Mouse (Mus musculus) embryo, embryonic 10.5 days (tissue): ENCODE results near the gene Aebp1.

Experiments used
- DNase-seq: peaks from one replicate; pipeline ENCODE4 v3.0.0-alpha.2; 2015; ENCODE audit warnings: low spot score

Gene Aebp1

DNA sequence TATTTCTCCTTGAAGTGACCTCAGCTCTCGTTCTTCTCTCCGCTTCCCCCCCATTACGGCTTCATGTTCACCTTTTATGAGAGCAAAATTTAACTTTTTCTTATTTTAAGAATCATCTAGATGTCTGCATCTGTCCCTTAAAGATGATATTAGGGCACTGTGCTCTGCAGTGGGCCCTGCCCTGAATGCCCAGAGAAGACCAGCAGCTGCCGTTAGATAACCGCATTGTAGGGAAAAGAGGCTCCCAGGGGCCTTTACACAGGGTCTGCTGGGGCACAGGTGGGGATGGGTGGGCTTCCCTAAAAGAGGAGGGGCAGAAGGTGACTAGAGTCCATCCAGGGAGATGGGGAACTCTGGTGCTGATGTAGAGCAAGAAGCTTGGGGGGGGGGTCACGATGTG lies 32.1 kb downstream of the Aebp1 start:
- DNase-seq: no peak

GRCm38 (mm10) chr11:5897230-5897629 lies 35.5 kb downstream of the Aebp1 start:
- DNase-seq: no peak

DNA sequence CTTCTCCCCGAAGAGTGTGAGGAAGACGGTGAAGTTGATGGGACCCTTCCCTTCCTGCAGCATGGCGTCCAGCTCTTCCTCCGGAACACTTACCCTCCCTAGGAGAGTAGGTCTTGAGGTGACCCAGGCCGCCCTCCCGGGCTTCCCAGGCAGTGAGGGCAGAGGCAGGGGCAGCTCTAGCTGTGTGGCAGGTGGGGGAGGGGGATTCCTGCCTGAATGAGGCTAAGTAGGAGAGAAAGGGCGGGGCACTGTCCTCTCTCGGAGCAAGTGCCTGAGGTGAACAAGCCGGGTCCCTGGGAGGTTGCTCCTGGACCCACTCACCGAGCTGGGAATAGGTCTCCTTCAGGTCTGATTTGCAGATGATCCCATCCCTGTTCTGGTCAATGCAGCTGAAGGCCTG lies 36.1 kb downstream of the Aebp1 start:
- DNase-seq: no peak

- DNase-seq: no peak
Measured at GRCm38 (mm10) chr11:5898531-5898930, 36.8 kb downstream of the Aebp1 start, which contains the start of gene Myl7. Gene Myl7, minus strand, starts transcription at chr11:5898782.

GRCm38 (mm10) chr11:5899286-5899685 lies 37.5 kb downstream of the Aebp1 start:
- DNase-seq: no peak

DNA sequence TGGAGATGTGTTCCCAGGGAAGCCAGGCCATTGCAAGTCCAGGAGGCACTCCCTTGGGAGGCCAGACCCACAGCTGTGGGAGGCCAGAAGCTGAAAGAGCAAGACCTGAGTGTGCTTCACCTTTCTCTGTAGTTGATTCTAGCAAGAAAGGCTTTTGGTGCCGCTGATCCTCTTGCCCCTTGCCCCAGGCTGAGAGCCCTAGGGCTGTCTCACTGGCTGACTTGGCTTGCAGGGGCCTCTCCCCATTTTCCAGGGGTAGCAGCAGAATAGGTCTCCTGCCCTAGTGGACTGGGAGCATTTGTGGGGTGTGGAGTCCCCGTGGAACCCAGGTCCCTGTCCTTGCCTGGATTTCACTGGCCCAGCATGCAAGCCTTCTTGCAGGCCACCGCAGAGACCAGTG lies 39.6 kb downstream of the Aebp1 start:
- no peak for DNase-seq

- peak; percentile 84 for DNase-seq
Measured at GRCm38 (mm10) chr11:5901950-5902349, 40.2 kb downstream of the Aebp1 start.

GRCm38 (mm10) chr11:5902390-5902789 lies 40.6 kb downstream of the Aebp1 start:
- peak; percentile 52 for DNase-seq

DNA sequence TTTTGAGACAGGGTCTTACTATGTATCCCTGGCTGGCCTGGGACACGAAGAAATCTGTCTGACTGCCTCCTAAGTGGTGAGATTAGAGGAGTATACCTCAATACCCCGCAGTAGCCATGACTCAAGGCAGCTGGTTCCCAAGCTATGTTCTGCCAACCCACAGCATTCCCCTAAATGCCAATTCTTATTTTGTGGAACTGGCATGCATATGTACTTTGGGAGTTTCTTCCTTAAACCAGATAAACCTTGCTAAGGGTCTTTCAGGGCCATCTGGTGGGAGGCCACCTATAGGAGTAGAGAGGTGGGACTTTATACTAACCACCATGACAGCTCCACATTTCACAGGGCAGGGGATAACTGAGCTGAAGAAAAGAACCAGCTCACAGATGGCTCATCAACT lies 42.1 kb downstream of the Aebp1 start:
- DNase-seq: no peak

GRCm38 (mm10) chr11:5904357-5904756 lies 42.6 kb downstream of the Aebp1 start:
- no peak for DNase-seq

DNA sequence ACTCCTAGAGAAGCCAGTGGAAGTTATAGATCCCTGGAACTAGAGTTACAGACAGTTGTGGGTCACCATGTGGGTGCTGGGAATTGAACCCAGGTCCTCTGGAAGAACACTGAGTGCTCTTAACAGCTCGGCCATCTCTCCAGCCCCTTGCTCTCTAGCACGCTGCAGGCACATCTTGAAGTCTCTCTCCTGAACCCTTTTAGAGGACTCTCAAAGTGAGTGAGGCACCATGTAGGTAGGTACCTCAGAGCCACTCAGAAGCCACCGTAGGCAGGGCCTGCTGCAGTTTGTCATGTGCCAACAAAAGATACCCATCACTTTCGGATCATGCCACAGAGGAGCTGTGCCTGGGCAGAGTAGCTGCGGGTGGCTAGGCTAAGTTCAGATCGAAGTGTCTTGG lies 43.1 kb downstream of the Aebp1 start:
- no peak for DNase-seq

GRCm38 (mm10) chr11:5905778-5906518 lies 44.2 kb downstream of the Aebp1 start:
- DNase-seq: no peak

GRCm38 (mm10) chr11:5907096-5907495 lies 45.3 kb downstream of the Aebp1 start:
- no peak for DNase-seq

- no peak for DNase-seq
Measured at GRCm38 (mm10) chr11:5908642-5909041, 46.9 kb downstream of the Aebp1 start.

GRCm38 (mm10) chr11:5912635-5913034 lies 50.9 kb downstream of the Aebp1 start:
- DNase-seq: peak; percentile 76

- no peak for DNase-seq
Measured at GRCm38 (mm10) chr11:5913256-5913655, 51.5 kb downstream of the Aebp1 start.

GRCm38 (mm10) chr11:5913936-5914335 lies 52.2 kb downstream of the Aebp1 start:
- no peak for DNase-seq

GRCm38 (mm10) chr11:5914940-5915339 lies 53.2 kb downstream of the Aebp1 start:
- DNase-seq: no peak

GRCm38 (mm10) chr11:5915429-5916177 lies 53.9 kb downstream of the Aebp1 start:
- no peak for DNase-seq

GRCm38 (mm10) chr11:5916178-5916548 lies 54.4 kb downstream of the Aebp1 start:
- no peak for DNase-seq

- DNase-seq: no peak
Measured at GRCm38 (mm10) chr11:5918111-5918510, 56.4 kb downstream of the Aebp1 start.

DNA sequence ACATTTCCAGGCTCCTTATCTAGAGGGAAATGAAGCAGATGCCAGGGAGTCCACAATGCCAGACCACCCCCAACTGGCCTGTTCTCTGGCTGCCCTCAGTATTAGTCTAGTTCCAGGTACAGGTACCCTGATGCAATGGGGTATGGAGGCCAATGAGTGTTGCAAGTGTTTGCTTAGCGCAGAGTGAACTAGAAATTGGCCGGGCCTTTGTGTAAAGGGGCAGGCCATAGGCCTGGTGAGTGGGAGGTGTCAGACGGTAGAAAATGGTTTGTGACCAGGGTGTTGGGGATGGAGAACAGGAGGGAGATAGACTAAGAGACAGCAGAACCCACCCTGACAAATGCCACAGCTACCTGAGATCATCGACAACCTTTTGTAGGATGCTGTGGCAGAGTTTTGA lies 57.9 kb downstream of the Aebp1 start:
- no peak for DNase-seq

DNA sequence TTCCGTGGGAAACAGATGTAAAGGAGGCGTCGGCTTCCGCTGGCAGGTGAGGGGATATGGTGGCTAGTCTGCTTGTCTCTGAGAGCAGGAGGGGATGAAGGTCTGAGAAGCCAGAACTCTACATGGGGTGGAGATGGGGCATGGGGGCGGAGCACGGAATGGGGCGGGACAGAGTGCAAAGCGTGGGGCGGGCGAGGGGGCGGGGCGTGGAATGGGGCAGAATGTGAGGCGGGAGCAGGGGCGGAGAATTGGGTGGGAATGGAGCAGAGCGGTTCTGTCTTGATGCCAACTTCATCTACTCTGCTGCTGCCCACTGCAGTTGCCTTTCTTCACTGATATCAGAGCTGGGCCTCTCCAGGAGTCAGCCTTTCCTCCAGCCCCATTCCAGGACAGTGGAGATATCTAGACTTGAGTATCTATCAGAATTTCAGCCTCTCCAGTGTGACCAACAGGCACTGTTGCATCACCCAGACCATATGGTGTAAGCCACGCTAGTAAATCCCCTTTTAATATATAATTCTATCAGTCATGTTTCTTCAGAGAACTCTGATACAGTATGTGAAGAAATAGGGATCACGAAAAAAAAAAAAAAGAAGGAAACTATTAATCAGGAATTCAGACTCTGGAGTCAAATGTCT lies 58.7 kb downstream of the Aebp1 start:
- DNase-seq: no peak
